Mouse (Mus musculus) cerebellum, postnatal 4 days (tissue): ENCODE results near the gene Trim11.

Experiments
- DNase-seq, 2 experiments: peaks; one replicate each; pipeline ENCODE4 v3.0.0; 2022; ENCODE audit warnings: low spot score in 2 of 2, mixed read lengths in 1 of 2

The Trim11 gene

GRCm38 (mm10) chr11:59015052-59015451 is 37.2 kb downstream of the Trim11 start:
- peak in 1 of 2 experiments; percentile 38 for DNase-seq

- no peak for DNase-seq
Observed at GRCm38 (mm10) chr11:59026411-59026810, 48.5 kb downstream of the Trim11 start.

GRCm38 (mm10) chr11:59029003-59029402 is 51.1 kb downstream of the Trim11 start:
- DNase-seq, result no peak
